Mouse (Mus musculus): ENCODE measurements around the gene Cmip. TPM values are rescaled to one million over a fixed set of nuclear protein-coding genes. Genes with fewer than 3 reads are reported as not detected.

Cmip gene
- polyA plus RNA-seq, 1 experiment from 2014 or later: 87.3 TPM

DNA sequence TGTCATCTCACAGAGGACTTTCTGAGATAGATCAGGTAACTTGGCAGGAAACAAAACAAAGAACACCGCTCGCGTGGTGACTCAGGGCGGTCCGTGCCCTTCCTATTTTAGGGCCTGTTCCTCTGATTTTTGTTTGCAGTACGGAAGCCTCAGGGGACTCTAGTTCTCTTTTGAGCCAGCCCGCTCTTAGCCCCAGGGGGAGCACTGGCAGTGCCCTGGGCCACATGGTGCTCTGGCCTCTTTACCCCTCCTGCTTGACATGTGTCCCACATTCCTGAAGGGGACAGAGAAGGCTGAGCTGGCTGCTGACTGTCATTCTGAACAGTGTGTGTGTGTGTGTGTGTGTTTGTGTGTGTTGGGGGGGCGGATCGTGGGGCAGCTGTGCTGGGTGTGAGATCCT lies 46.8 kb downstream of the Cmip start:
- peaks cover 86% of the 10 kb centered on the region for H3K4me1 ChIP-seq (replicated peaks)
- ATAC-seq (ENCODE audit: low FRiP score): no peak

DNA sequence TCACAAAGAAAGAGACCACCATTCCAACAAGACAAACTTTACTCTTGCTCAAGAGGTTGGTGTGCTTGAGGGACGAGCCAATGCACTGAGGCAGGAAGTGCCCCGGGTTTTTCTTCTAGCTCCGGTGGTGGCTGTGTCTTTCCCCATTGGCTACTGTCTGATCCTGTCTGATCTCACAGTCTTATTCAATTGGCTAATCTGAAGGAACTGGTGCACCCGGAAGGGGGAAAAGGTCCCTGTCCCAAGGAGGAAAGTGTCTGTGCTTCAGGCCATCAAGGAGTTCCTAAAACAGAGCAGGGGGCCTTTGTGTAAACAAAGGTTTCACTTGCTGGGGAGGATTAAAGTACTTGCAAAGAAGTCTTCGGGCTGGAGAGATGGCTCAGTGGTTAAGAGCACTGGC lies 48.5 kb downstream of the Cmip start:
- no peaks in the 10 kb centered on the region for H3K9me3 ChIP-seq
- peaks cover 76% of the 10 kb centered on the region for H3K4me1 ChIP-seq (replicated peaks)
- 65% methylated on average over 5 of the region's 5 CpGs for WGBS

More for the DNA sequence above, 46.8 kb downstream of the Cmip start:
- H3K9ac ChIP-seq: no peak overlapping the region; the same call in 1 of the 2 replicates
- H3K4me2 ChIP-seq: no peak overlapping the region
- 52% methylated on average over 9 of the region's 9 CpGs for WGBS
- H3K9me3 ChIP-seq: no peaks in the 10 kb centered on the region
- H3K27ac ChIP-seq: 0 out of 2 replicates have a peak overlapping the region, but pooled peaks have one; percentile 20
- H3K4me3 ChIP-seq: no peak overlapping the region
- H3K36me3 ChIP-seq: no peaks in the 10 kb centered on the region
- no peaks in the 10 kb centered on the region for H3K27me3 ChIP-seq

DNA sequence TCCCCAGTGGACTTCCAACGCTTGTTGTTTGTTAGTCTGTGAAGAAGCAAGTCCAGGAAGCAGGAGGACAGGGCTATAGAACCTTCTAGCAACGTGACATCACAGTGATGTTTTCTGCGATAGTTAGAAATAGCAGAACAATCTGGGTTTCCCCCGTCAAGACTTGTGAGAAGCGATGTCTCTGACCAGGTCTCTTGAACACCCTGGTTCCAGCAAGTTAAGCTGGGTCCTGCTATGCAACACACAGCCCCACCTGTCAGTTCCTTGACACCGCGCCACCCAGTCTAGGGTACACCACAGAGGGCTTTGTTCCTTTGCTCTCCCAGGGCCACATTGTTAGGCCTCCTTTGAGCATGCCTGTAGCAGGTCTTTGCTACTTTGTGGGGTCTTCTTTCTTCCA lies 49.9 kb downstream of the Cmip start:
- no peak overlapping the region for H3K27ac ChIP-seq
- no peaks in the 10 kb centered on the region for H3K36me3 ChIP-seq
- 87% methylated on average over 7 of the region's 7 CpGs for WGBS
- no peaks in the 10 kb centered on the region for H3K9me3 ChIP-seq
- no peak for ATAC-seq (ENCODE audit: low FRiP score)
- H3K4me3 ChIP-seq: no peak overlapping the region
- 0 out of 2 replicates have a peak overlapping the region, but pooled peaks have one; percentile 35 for H3K9ac ChIP-seq
- no peaks in the 10 kb centered on the region for H3K27me3 ChIP-seq
- H3K4me1 ChIP-seq (replicated peaks): peaks cover 73% of the 10 kb centered on the region
- no peak overlapping the region for H3K4me2 ChIP-seq

More for the DNA sequence above, 48.5 kb downstream of the Cmip start:
- Histone ChIP-seq H3K27ac (no peak overlapping the region), H3K27me3 (no peaks in the 10 kb centered on the region), H3K4me2 (no peak overlapping the region), H3K4me3 (no peak overlapping the region), H3K9ac (no peak overlapping the region), H3K36me3 (no peaks in the 10 kb centered on the region)
- ATAC-seq (ENCODE audit: low FRiP score): no peak

DNA sequence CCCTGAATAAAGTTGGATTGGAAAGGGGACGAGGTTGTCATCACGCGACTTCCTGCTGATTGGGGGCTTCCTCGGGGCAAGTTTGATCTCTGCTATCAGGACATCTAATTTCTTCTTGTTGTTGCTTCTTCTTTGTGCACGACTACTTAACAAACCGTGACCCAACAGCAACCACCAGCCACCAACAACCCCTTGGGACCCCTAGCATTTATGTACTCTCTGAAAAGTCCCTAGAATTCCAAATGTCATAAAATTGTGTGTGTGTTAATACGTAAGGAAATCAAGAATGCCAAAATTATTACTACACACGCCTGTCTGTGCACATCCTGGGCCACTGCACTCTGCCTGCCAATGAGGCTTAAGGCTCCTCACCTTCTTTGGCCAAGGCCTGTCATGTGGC lies 50.4 kb downstream of the Cmip start:
- 79% methylated on average over 8 of the region's 8 CpGs for WGBS
- H3K9me3 ChIP-seq: no peaks in the 10 kb centered on the region
- H3K27me3 ChIP-seq: no peaks in the 10 kb centered on the region
- H3K4me2 ChIP-seq: no peak overlapping the region
- H3K4me1 ChIP-seq (replicated peaks): peaks cover 73% of the 10 kb centered on the region
- H3K27ac ChIP-seq: no peak overlapping the region
- no peak for ATAC-seq (ENCODE audit: low FRiP score)
- no peaks in the 10 kb centered on the region for H3K36me3 ChIP-seq
- H3K9ac ChIP-seq: no peak overlapping the region
- H3K4me3 ChIP-seq: no peak overlapping the region

DNA sequence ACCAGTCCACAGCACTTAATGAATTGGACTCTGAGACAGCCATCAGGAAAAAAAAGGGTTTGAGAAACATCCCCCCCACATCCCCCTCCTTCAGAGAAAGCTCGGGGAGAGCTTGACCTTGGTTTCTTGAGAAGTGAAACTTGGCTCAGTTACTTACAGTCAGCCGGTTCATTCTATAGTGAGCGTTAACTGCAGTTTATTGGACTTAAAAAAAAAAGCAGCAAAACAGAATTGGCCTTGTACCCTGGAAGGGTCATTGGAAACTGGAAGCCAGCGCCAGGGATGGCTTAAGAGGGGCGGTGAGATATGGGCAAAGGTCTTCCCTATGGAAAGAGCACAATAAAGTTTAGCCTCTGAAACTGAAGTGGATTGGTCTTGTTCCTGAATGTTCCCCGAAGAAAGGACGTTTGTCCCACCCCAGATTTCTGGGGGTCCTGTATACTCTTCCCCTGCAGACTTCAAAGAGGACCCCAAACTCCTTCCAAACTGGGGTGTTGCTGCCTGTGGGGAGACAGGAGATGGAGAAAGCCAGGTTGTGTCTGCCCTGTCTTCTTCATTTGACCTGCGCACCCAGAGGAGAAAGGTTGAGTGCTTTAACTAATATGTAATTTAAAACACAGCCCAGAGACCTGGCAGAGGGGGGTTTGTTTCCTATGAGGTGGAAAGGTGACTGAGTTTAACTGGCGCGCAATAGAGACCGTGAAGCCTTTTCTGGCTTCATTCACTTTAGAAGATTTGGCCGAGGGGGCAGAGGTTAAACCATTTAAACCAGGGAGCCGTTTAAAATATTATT lies 51.6 kb downstream of the Cmip start:
- Histone ChIP-seq H3K9ac (no peak overlapping the region), H3K36me3 (no peaks in the 10 kb centered on the region), H3K4me1 (replicated peaks) (peaks cover 72% of the 10 kb centered on the region), H3K27me3 (no peaks in the 10 kb centered on the region), H3K27ac (no peak overlapping the region), H3K4me3 (no peak overlapping the region), H3K9me3 (no peaks in the 10 kb centered on the region), H3K4me2 (no peak overlapping the region)
- ATAC-seq (ENCODE audit: low FRiP score): no peak
- 86% methylated on average over 13 of the region's 13 CpGs for WGBS

DNA sequence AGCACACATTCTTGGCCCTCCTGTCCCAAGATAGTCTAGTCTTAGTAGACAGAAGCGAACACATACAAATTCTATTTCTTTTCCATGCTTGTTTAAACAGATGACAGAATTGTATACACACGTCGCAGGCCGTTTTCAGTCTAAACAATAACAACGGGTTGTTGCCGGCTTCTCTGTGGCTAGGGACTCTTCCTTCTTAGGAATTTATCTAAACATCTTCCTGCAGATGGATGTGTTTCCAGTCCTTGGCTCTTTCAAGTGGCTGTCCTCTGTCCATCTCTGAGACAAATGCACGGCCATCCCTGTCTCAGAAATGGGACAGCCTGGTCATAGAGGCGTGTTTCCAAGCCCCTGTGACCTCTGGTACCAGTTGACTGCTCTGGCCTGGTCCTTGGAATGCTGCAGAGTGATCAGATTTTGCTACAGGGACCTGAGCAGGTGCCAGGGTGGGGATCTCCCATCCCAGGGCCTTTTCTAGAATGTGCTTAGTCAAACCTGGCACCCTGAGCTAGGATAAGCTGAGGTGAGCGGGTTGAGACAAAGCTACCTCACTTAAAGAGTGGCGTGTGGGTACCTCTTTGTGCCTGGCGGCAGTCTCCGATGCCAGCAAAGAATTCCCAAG lies 52.9 kb downstream of the Cmip start:
- 89% methylated on average over 12 of the region's 12 CpGs for WGBS
- no peak overlapping the region for H3K9ac ChIP-seq
- H3K4me3 ChIP-seq: no peak overlapping the region
- no peak for ATAC-seq (ENCODE audit: low FRiP score)
- no peak overlapping the region for H3K27ac ChIP-seq
- H3K9me3 ChIP-seq: no peaks in the 10 kb centered on the region
- H3K36me3 ChIP-seq: no peaks in the 10 kb centered on the region
- H3K4me1 ChIP-seq (replicated peaks): peaks cover 70% of the 10 kb centered on the region
- no peak overlapping the region for H3K4me2 ChIP-seq
- no peaks in the 10 kb centered on the region for H3K27me3 ChIP-seq

DNA sequence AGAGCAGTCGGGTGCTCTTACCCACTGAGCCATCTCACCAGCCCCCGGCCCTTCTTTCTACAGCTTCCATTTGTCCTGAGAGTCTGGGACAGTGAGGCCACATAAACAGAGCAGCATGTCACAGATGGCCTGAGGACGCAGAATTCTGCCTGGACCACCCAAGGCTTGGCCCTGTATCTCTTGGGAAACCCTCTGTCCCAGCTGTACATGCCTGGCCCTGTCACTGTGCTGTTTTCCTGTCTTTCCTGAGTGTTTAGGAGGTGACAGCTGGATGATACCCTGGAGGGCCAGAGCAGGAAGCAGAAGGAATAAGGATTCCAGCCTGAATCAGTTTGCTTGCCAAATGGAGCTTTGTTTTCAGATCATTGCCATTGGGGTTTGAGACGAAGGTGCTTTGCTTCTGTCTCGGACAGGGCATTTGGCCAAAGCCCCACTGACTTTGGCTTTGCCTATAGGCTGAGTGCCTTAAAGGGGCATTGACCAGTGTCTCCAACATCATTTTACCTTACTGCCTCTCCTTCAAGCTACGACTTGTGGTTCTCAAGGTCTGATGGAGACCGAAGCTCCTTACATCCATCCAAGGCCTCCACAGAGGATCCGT lies 54.2 kb downstream of the Cmip start:
- Histone ChIP-seq H3K27me3 (no peaks in the 10 kb centered on the region), H3K9ac (no peak overlapping the region), H3K4me3 (no peak overlapping the region), H3K36me3 (no peaks in the 10 kb centered on the region), H3K9me3 (no peaks in the 10 kb centered on the region), H3K27ac (peak overlapping the region; percentile 56), H3K4me2 (no peak overlapping the region), H3K4me1 (replicated peaks) (peaks cover 80% of the 10 kb centered on the region)
- WGBS: 77% methylated on average over 8 of the region's 8 CpGs
- ATAC-seq (ENCODE audit: low FRiP score): no peak

DNA sequence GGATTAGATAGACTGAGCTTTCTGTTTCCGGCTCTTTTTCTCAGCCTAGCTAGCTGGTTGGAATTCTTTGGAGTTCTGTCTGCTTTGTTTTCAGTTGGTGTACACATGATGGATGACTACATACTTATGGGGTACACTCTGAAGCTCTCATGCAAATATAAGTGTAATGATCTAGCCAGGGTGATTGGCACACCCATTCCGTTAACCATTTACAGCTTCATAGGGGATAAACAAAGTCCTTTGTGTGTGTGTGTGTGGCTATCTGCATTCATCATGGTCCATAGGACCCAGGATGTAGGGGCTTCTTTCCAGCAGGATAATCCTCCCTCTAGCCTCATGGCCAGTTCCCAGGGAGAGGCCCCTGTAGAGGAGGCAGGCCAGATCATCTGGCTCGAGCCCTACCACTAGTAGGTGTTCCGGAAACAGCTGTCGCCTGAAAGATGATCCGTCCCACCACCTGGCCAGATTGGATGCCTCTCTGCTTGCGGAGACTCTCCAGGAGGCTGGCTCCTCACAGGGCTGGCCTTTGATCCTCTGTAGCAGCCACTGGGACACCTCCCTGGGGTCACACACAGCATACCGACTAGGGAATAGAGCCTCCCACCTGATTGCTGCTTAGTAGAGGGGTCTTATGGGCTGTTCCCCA lies 57.6 kb downstream of the Cmip start:
- Histone ChIP-seq H3K27ac (peak overlapping the region; percentile 70), H3K9ac (peak overlapping the region; percentile 13; the same call in 1 of the 2 replicates)

DNA sequence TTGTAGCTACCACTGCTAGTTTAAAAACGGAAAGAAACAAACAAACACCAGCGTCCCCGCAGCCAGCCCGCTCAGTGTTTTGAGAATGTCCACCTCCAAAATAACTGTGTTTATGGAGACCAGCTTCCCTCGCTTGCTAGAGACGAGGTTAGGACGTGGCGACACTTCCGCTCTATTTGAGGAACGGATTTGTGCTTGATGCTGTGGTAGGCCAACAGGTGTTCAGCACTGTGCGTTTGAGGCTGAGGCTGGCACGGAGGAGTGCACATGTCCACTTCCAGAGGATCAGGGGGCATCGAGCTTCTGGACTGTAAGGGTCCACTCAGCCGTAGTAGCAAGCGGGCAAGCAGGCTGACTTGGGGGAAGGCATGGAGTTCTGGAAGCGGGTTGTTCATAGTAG lies 58.9 kb downstream of the Cmip start:
- Histone ChIP-seq H3K27me3 (no peaks in the 10 kb centered on the region), H3K9ac (no peak overlapping the region), H3K4me3 (no peak overlapping the region), H3K9me3 (no peaks in the 10 kb centered on the region), H3K27ac (no peak overlapping the region), H3K4me1 (replicated peaks) (peaks cover 91% of the 10 kb centered on the region), H3K36me3 (no peaks in the 10 kb centered on the region), H3K4me2 (no peak overlapping the region)
- 89% methylated on average over 16 of the region's 16 CpGs for WGBS
- no peak for ATAC-seq (ENCODE audit: low FRiP score)

More for the DNA sequence above, 57.6 kb downstream of the Cmip start:
- Histone ChIP-seq H3K9me3 (no peaks in the 10 kb centered on the region), H3K4me3 (no peak overlapping the region), H3K36me3 (no peaks in the 10 kb centered on the region), H3K4me2 (0 out of 2 replicates have a peak overlapping the region, but pooled peaks have one; percentile 1), H3K27me3 (no peaks in the 10 kb centered on the region), H3K4me1 (replicated peaks) (peaks cover 86% of the 10 kb centered on the region)
- ATAC-seq (ENCODE audit: low FRiP score): no peak
- 21% methylated on average over 8 of the region's 8 CpGs for WGBS

DNA sequence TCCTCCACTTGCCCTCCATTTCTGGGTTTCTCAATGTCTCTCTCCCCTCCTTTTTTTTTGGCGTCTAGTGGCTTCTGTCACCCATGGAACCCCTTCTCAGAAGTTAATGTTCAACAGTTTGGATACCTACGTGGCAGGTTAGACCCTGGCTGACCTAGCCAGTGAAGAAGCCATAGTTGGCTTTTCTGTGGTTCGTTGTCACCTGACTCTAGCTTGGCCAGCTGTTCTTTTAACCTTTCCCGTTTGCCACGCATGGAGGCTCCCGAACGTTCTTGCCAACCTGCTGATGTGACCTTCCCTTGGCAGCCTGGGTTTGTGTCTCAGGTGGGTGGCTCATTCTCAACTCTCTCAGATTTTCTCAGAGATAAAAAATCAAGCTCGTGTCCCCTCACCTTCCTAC lies 60.6 kb downstream of the Cmip start:
- no peaks in the 10 kb centered on the region for H3K27me3 ChIP-seq
- no peaks in the 10 kb centered on the region for H3K36me3 ChIP-seq
- no peaks in the 10 kb centered on the region for H3K9me3 ChIP-seq
- 93% methylated on average over 8 of the region's 8 CpGs for WGBS
- ATAC-seq (ENCODE audit: low FRiP score): no peak
- H3K4me1 ChIP-seq (replicated peaks): peaks cover 92% of the 10 kb centered on the region
- H3K9ac ChIP-seq: no peak overlapping the region
- H3K27ac ChIP-seq: no peak overlapping the region
- no peak overlapping the region for H3K4me2 ChIP-seq
- no peak overlapping the region for H3K4me3 ChIP-seq

DNA sequence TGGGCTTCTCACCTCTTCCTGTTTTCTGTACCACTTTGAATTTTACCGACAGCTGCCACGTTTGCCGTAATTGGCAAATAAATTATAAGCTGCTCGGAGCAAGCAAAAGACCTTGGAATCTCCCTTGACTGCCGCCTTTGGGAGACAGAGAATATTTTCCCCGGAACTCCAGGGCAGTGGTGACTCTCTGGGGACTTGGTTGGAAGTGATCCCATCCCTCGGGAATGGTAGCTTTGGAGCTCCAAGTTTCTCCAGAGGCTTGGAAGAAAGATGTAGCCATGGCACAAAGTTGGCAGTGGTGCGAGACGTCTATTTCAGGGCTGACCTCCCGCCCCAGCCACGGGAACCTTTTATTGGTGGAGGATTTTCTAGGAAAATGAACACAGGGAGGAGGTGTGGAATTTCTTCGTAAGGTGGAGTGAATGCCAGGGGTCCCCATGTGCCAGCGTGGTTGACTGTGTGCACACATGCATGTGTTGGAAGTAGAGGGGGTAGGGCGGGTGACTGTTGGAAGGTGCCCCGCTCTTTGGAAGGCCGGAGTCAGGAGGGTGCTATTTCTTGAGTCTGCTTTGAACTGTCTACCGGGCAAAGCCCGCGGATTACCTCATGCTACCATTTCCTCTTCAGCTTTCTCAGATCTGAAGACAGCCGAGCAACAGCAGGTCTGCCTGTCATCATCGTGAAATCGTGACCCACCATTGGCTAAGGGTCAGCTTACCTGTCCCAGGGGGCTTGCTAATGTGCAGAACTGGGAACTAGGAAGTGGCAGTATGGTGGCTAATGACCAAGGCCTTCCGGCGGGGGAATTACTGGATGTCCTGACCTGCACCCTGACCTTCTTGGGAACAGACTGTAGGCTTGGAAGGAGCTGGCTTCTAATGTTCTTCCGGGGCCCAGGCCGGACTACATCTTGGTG lies 62.3 kb downstream of the Cmip start:
- Histone ChIP-seq H3K27me3 (no peaks in the 10 kb centered on the region), H3K9ac (no peak overlapping the region), H3K36me3 (no peaks in the 10 kb centered on the region), H3K27ac (peak overlapping the region; percentile 93; the same call in 1 of the 2 replicates), H3K9me3 (no peaks in the 10 kb centered on the region), H3K4me2 (no peak overlapping the region), H3K4me3 (no peak overlapping the region), H3K4me1 (replicated peaks) (peaks cover 98% of the 10 kb centered on the region)
- ATAC-seq (ENCODE audit: low FRiP score): no peak
- WGBS: 85% methylated on average over 26 of the region's 26 CpGs

All from hindbrain, embryonic 13.5 days (tissue).